Comparison of ENCODE assay signal across 9 mouse cellular contexts in genomic region chr11:102096446-102096845, GRCm38 (mm10). TPM values are rescaled to one million over a fixed set of nuclear protein-coding genes. Genes with fewer than 3 reads are reported as not detected.
DNase-seq lines count a peak whose midpoint lies in the region; ATAC-seq lines count a peak whose summit lies in the region.
"Had no signal": no experiment of that assay in that cellular context is flagged by ENCODE, and none has a peak within 500 bp of the region (broad histone marks: within the 10 kb centered on the region; RNA-seq: fewer than 3 reads in every experiment).

No protein-coding gene starts in this region.

- H3K9ac ChIP-seq in kidney, embryonic 14.5 days (ENCODE audit: low read depth, low read length): peak overlapping the region; percentile 23; the same call in 1 of the 2 replicates
- H3K9ac ChIP-seq in intestine, embryonic 16.5 days (ENCODE audit: low read depth, low read length): no peak overlapping the region
- no peak overlapping the region for H3K9ac ChIP-seq in midbrain, embryonic 16.5 days (ENCODE audit: low read depth, low read length)

- ATAC-seq in kidney, embryonic 14.5 days (ENCODE audit: low FRiP score, low TSS enrichment): peak; percentile 5; the same call in 1 of the 2 replicates
- peak; percentile 11; the same call in 1 of the 2 replicates for ATAC-seq in erythroblast, adult 5-6 weeks (replicated peaks; ENCODE audit: low FRiP score, poor library complexity, severe bottlenecking)
- ATAC-seq in intestine, embryonic 16.5 days: peak; percentile 12
- no peak; the same call in 1 of the 2 replicates for ATAC-seq in midbrain, embryonic 16.5 days

- no peak for DNase-seq in kidney, postnatal 4 days
- no peak for DNase-seq in layer of hippocampus, adult 9-11 months
- no peak for DNase-seq in layer of hippocampus, adult 11-12 months (ENCODE audit: low spot score)
- DNase-seq in cerebellum, adult 18-20 months: no peak

- WGBS in kidney, embryonic 14.5 days: 61% methylated on average over 5 of the region's 5 CpGs
- WGBS in intestine, embryonic 16.5 days: 61% methylated on average over 5 of the region's 5 CpGs
- 73% methylated on average over 5 of the region's 5 CpGs for WGBS in midbrain, embryonic 16.5 days

- peak overlapping the region; percentile 43 for H3K4me2 ChIP-seq in kidney, embryonic 14.5 days (replicated peaks; ENCODE audit: low read depth, low read length)
- H3K4me2 ChIP-seq in intestine, embryonic 16.5 days (ENCODE audit: low read depth, low read length): peak overlapping the region; percentile 52
- peak overlapping the region; percentile 56 for H3K4me2 ChIP-seq in midbrain, embryonic 16.5 days (ENCODE audit: low read length)

- peaks cover 8% of the 10 kb centered on the region; the same call in 1 of the 2 replicates for H3K4me1 ChIP-seq in kidney, embryonic 14.5 days (ENCODE audit: control insufficient read depth, insufficient read depth, low read length)
- 0 out of 2 replicates have a peak, but pooled peaks cover 8% of the 10 kb centered on the region for H3K4me1 ChIP-seq in intestine, embryonic 16.5 days (ENCODE audit: control insufficient read depth, insufficient read depth, low read length)
- peaks cover 9% of the 10 kb centered on the region; the same call in 1 of the 2 replicates for H3K4me1 ChIP-seq in midbrain, embryonic 16.5 days (ENCODE audit: control insufficient read depth, insufficient read depth, low read length)

- H3K4me3 ChIP-seq in kidney, embryonic 14.5 days (ENCODE audit: low read length): peak overlapping the region; percentile 11; the same call in 1 of the 2 replicates
- no peak overlapping the region; the same call in 1 of the 2 replicates for H3K4me3 ChIP-seq in intestine, embryonic 16.5 days (ENCODE audit: low read length)
- peak overlapping the region; percentile 28; the same call in 1 of the 2 replicates for H3K4me3 ChIP-seq in midbrain, embryonic 16.5 days (ENCODE audit: low read depth, low read length)

- H3K27ac ChIP-seq in kidney, embryonic 14.5 days (ENCODE audit: low read depth, low read length): peak overlapping the region; percentile 14; the same call in 1 of the 2 replicates
- no peak overlapping the region for H3K27ac ChIP-seq in intestine, embryonic 16.5 days (ENCODE audit: low read length)
- no peak overlapping the region for H3K27ac ChIP-seq in midbrain, embryonic 16.5 days (ENCODE audit: low read length)

- H3K36me3 ChIP-seq in kidney, embryonic 14.5 days (ENCODE audit: control insufficient read depth, insufficient read depth, low read length): no peaks in the 10 kb centered on the region
- H3K36me3 ChIP-seq in intestine, embryonic 16.5 days (ENCODE audit: control insufficient read depth, insufficient read depth, low read length): no peaks in the 10 kb centered on the region
- no peaks in the 10 kb centered on the region for H3K36me3 ChIP-seq in midbrain, embryonic 16.5 days (ENCODE audit: control insufficient read depth, insufficient read depth, low read length)

- H3K9me3 ChIP-seq in kidney, embryonic 14.5 days (ENCODE audit: control insufficient read depth, low read length): no peaks in the 10 kb centered on the region
- H3K9me3 ChIP-seq in intestine, embryonic 16.5 days (ENCODE audit: control insufficient read depth, low read length): no peaks in the 10 kb centered on the region
- H3K9me3 ChIP-seq in midbrain, embryonic 16.5 days (replicated peaks; ENCODE audit: control insufficient read depth, low read length, poor library complexity, severe bottlenecking): no peaks in the 10 kb centered on the region

- H3K27me3 ChIP-seq in kidney, embryonic 14.5 days (ENCODE audit: control insufficient read depth, insufficient read depth, low read length): peaks cover 3% of the 10 kb centered on the region; the same call in 1 of the 2 replicates
- H3K27me3 ChIP-seq in intestine, embryonic 16.5 days (replicated peaks; ENCODE audit: control insufficient read depth, insufficient read depth, low read length): no peaks in the 10 kb centered on the region
- H3K27me3 ChIP-seq in midbrain, embryonic 16.5 days (ENCODE audit: control insufficient read depth, insufficient read depth, low read depth, low read length): peaks cover 5% of the 10 kb centered on the region

RNA-seq across cellular contexts. Expression of gene Ppy, which starts 4.7 kb away (rescaled TPM):
- polyA plus RNA-seq in kidney, embryonic 14.5 days (2014; fragmentation: Nextera tagmentation; extraction: Ambion mirVana): not detected in 2 replicates
- total RNA-seq in erythroblast, adult 5-6 weeks (2015; ENCODE audit: low replicate concordance): not detected in 2 replicates
- total RNA-seq in erythroblast, adult 5-6 weeks (2017; ENCODE audit: low replicate concordance): not detected in 2 replicates
- 3.9 and 6.0 TPM in 2 replicates for polyA plus RNA-seq in intestine, embryonic 16.5 days (2015; fragmentation: Nextera tagmentation; extraction: Ambion mirVana)
- not detected in 2 replicates for polyA plus RNA-seq in midbrain, embryonic 16.5 days (2015; fragmentation: Nextera tagmentation; extraction: Ambion mirVana)
- total RNA-seq: gastrocnemius, postnatal 25 days had no signal

RNA-seq across cellular contexts. Expression of gene Mpp2, which starts 8.1 kb away (rescaled TPM):
- 6.9 and 10.3 TPM in 2 replicates for polyA plus RNA-seq in kidney, embryonic 14.5 days (2014; fragmentation: Nextera tagmentation; extraction: Ambion mirVana)
- total RNA-seq in erythroblast, adult 5-6 weeks (2015; ENCODE audit: low replicate concordance): 7.7 and 12.7 TPM in 2 replicates
- 14.2 and 20.6 TPM in 2 replicates for total RNA-seq in erythroblast, adult 5-6 weeks (2017; ENCODE audit: low replicate concordance)
- 5.8 and 6.2 TPM in 2 replicates for polyA plus RNA-seq in intestine, embryonic 16.5 days (2015; fragmentation: Nextera tagmentation; extraction: Ambion mirVana)
- 31.8 and 39.9 TPM in 2 replicates for polyA plus RNA-seq in midbrain, embryonic 16.5 days (2015; fragmentation: Nextera tagmentation; extraction: Ambion mirVana)

RNA-seq across cellular contexts. Expression of gene Pyy, which starts 11.2 kb away (rescaled TPM):
- not detected in 2 replicates for polyA plus RNA-seq in kidney, embryonic 14.5 days (2014; fragmentation: Nextera tagmentation; extraction: Ambion mirVana)
- not detected in 2 replicates for total RNA-seq in erythroblast, adult 5-6 weeks (2015; ENCODE audit: low replicate concordance)
- total RNA-seq in erythroblast, adult 5-6 weeks (2017; ENCODE audit: low replicate concordance): not detected in 2 replicates
- polyA plus RNA-seq in intestine, embryonic 16.5 days (2015; fragmentation: Nextera tagmentation; extraction: Ambion mirVana): 62.9 and 67.0 TPM in 2 replicates
- polyA plus RNA-seq in midbrain, embryonic 16.5 days (2015; fragmentation: Nextera tagmentation; extraction: Ambion mirVana): not detected in 2 replicates
- total RNA-seq: gastrocnemius, postnatal 25 days had no signal

RNA-seq across cellular contexts. Expression of gene Nags, which starts 48.9 kb away (rescaled TPM):
- polyA plus RNA-seq in kidney, embryonic 14.5 days (2014; fragmentation: Nextera tagmentation; extraction: Ambion mirVana): 0.09 TPM in 1 of 2 replicates, not detected in the other
- total RNA-seq in erythroblast, adult 5-6 weeks (2015; ENCODE audit: low replicate concordance): not detected in 2 replicates
- 0.43 and 1.5 TPM in 2 replicates for total RNA-seq in erythroblast, adult 5-6 weeks (2017; ENCODE audit: low replicate concordance)
- 33.8 and 39.1 TPM in 2 replicates for polyA plus RNA-seq in intestine, embryonic 16.5 days (2015; fragmentation: Nextera tagmentation; extraction: Ambion mirVana)
- 0.20 TPM in 1 of 2 replicates, not detected in the other for polyA plus RNA-seq in midbrain, embryonic 16.5 days (2015; fragmentation: Nextera tagmentation; extraction: Ambion mirVana)
- total RNA-seq: gastrocnemius, postnatal 25 days had no signal

RNA-seq across cellular contexts. Expression of gene Cd300lg, which starts 55.1 kb away (rescaled TPM):
- 0.38 and 0.43 TPM in 2 replicates for polyA plus RNA-seq in kidney, embryonic 14.5 days (2014; fragmentation: Nextera tagmentation; extraction: Ambion mirVana)
- total RNA-seq in erythroblast, adult 5-6 weeks (2015; ENCODE audit: low replicate concordance): 2.1 and 7.1 TPM in 2 replicates
- total RNA-seq in erythroblast, adult 5-6 weeks (2017; ENCODE audit: low replicate concordance): 0.42 and 0.77 TPM in 2 replicates
- polyA plus RNA-seq in intestine, embryonic 16.5 days (2015; fragmentation: Nextera tagmentation; extraction: Ambion mirVana): 1.9 and 2.0 TPM in 2 replicates
- 0.23 and 0.46 TPM in 2 replicates for polyA plus RNA-seq in midbrain, embryonic 16.5 days (2015; fragmentation: Nextera tagmentation; extraction: Ambion mirVana)

Comparison
In these comparisons a context has a peak if more than half of its experiments do, and no peak if none do; other contexts are left out.
1. RNA of gene Pyy, which starts 11.2 kb away (polyA plus RNA-seq): 62.9 to 67.0 TPM in intestine, embryonic 16.5 days; not detected in midbrain, embryonic 16.5 days and not detected in kidney, embryonic 14.5 days; every median in the first group is over 10 times any median in the second.
2. Peak in every context shown above with its lines, with median percentiles within 50 percentile points of each other: H3K4me2 ChIP-seq.